Mouse (Mus musculus) kidney, embryonic 15.5 days (tissue): ENCODE results near the gene Nav2. TPM values are rescaled to one million over a fixed set of nuclear protein-coding genes. Genes with fewer than 3 reads are reported as not detected.

Experiments used
- ATAC-seq: fragments of 200-750 bp; cut with Nextera tagmentation; replicated peaks from 2 replicates; pipeline ENCODE4 v1.8.0; 2017; ENCODE audit warnings: moderate TSS enrichment; ENCODE audit not compliant: low FRiP score
- H3K27ac ChIP-seq: fragments of 300-500 bp; sonication (generic); 2 replicates; pipeline ENCODE4 v1.5.1; 2015; ENCODE audit warnings: mild to moderate bottlenecking, inconsistent platforms
- H3K27me3 ChIP-seq: fragments of 300-500 bp; sonication (generic); 2 replicates; pipeline ENCODE4 v1.6.1; 2015; ENCODE audit warnings: inconsistent platforms
- H3K36me3 ChIP-seq: fragments of 300-500 bp; sonication (generic); 2 replicates; pipeline ENCODE4 v1.6.1; 2015; ENCODE audit warnings: inconsistent platforms
- H3K4me1 ChIP-seq: fragments of 300-500 bp; sonication (generic); 2 replicates; pipeline ENCODE4 v1.6.1; 2015; ENCODE audit warnings: inconsistent platforms
- H3K4me2 ChIP-seq: fragments of 300-500 bp; sonication (generic); 2 replicates; pipeline ENCODE4 v1.6.1; 2015; ENCODE audit warnings: moderate library complexity, mild to moderate bottlenecking, inconsistent platforms
- H3K4me3 ChIP-seq: fragments of 300-500 bp; sonication (generic); replicated peaks from 2 replicates; pipeline ENCODE4 v1.5.1; 2015; ENCODE audit warnings: mild to moderate bottlenecking, inconsistent platforms
- H3K9ac ChIP-seq: fragments of 300-500 bp; sonication (generic); 2 replicates; pipeline ENCODE4 v1.6.1; 2015; ENCODE audit warnings: mild to moderate bottlenecking, inconsistent platforms
- H3K9me3 ChIP-seq: fragments of 300-500 bp; sonication (generic); replicated peaks from 2 replicates; pipeline ENCODE4 v1.6.1; 2016; ENCODE audit warnings: inconsistent platforms
- WGBS: fragments of 180-500 bp; shearing (Covaris S2); methylation state at CpG from one replicate; pipeline ENCODE4 v1.1.7; 2015; ENCODE audit warnings: mixed read lengths; 5-methylcytosine and 5-hydroxymethylcytosine counted together
- polyA plus RNA-seq: library from polyadenylated mRNA; unstranded; fragments of >200 nt; fragmentation: Nextera tagmentation; extraction: Ambion mirVana; gene quantifications from 2 replicates; pipeline ENCODE4 v1.2.1, GENCODE M21; 2015

Nav2 gene
- polyA plus RNA-seq, 1 experiment from 2014 or later = 28.8 TPM

- H3K4me2 ChIP-seq = no peak overlapping the region
- 0 out of 2 replicates have a peak, but pooled peaks have one; percentile 31 for ATAC-seq
- H3K9me3 ChIP-seq = no peaks in the 10 kb centered on the region
- no peak overlapping the region for H3K4me3 ChIP-seq
- no peak overlapping the region for H3K9ac ChIP-seq
- no peak overlapping the region for H3K27ac ChIP-seq
- H3K27me3 ChIP-seq = peaks cover 10% of the 10 kb centered on the region
- H3K36me3 ChIP-seq = no peaks in the 10 kb centered on the region
- H3K4me1 ChIP-seq = peaks cover 20% of the 10 kb centered on the region
- WGBS = 76% methylated on average over 5 of the region's 5 CpGs
Measured at GRCm38 (mm10) chr7:49017794-49018193, 109.3 kb downstream of the Nav2 start.

GRCm38 (mm10) chr7:49018478-49018914 is 110.0 kb downstream of the Nav2 start:
- H3K36me3 ChIP-seq = no peaks in the 10 kb centered on the region
- no peaks in the 10 kb centered on the region for H3K9me3 ChIP-seq
- peaks cover 7% of the 10 kb centered on the region; the same call in 1 of the 2 replicates for H3K27me3 ChIP-seq
- H3K4me3 ChIP-seq = no peak overlapping the region
- 46% methylated on average over 7 of the region's 7 CpGs for WGBS
- H3K4me1 ChIP-seq = peaks cover 14% of the 10 kb centered on the region
- no peak overlapping the region for H3K27ac ChIP-seq
- no peak overlapping the region for H3K9ac ChIP-seq
- no peak overlapping the region for H3K4me2 ChIP-seq
- no peak for ATAC-seq

- Histone ChIP-seq H3K27ac (no peak overlapping the region), H3K36me3 (no peaks in the 10 kb centered on the region), H3K9ac (no peak overlapping the region), H3K27me3 (no peaks in the 10 kb centered on the region), H3K4me2 (no peak overlapping the region), H3K4me1 (no peaks in the 10 kb centered on the region), H3K9me3 (no peaks in the 10 kb centered on the region), H3K4me3 (no peak overlapping the region)
- no peak for ATAC-seq
- WGBS = 76% methylated on average over 8 of the region's 8 CpGs
Measured at GRCm38 (mm10) chr7:49025026-49025815, 116.7 kb downstream of the Nav2 start.

GRCm38 (mm10) chr7:49025991-49026390 is 117.5 kb downstream of the Nav2 start:
- ATAC-seq = no peak
- no peaks in the 10 kb centered on the region for H3K9me3 ChIP-seq
- H3K9ac ChIP-seq = no peak overlapping the region
- no peaks in the 10 kb centered on the region for H3K4me1 ChIP-seq
- H3K4me3 ChIP-seq = no peak overlapping the region
- 89% methylated on average over 3 of the region's 3 CpGs for WGBS
- H3K36me3 ChIP-seq = no peaks in the 10 kb centered on the region
- H3K4me2 ChIP-seq = no peak overlapping the region
- no peak overlapping the region for H3K27ac ChIP-seq
- no peaks in the 10 kb centered on the region for H3K27me3 ChIP-seq

GRCm38 (mm10) chr7:49026466-49026865 is 118.0 kb downstream of the Nav2 start:
- H3K9me3 ChIP-seq = no peaks in the 10 kb centered on the region
- H3K27me3 ChIP-seq = no peaks in the 10 kb centered on the region
- H3K9ac ChIP-seq = no peak overlapping the region
- H3K36me3 ChIP-seq = no peaks in the 10 kb centered on the region
- no peak overlapping the region for H3K27ac ChIP-seq
- no peak for ATAC-seq
- no peaks in the 10 kb centered on the region for H3K4me1 ChIP-seq
- H3K4me3 ChIP-seq = no peak overlapping the region
- WGBS = 79% methylated on average over 5 of the region's 5 CpGs
- H3K4me2 ChIP-seq = no peak overlapping the region

- Histone ChIP-seq H3K9me3 (no peaks in the 10 kb centered on the region), H3K9ac (no peak overlapping the region), H3K27me3 (no peaks in the 10 kb centered on the region), H3K4me1 (peaks cover 7% of the 10 kb centered on the region), H3K27ac (no peak overlapping the region), H3K4me3 (no peak overlapping the region), H3K4me2 (no peak overlapping the region), H3K36me3 (no peaks in the 10 kb centered on the region)
- WGBS = 40% methylated on average over 10 of the region's 10 CpGs
- no peak for ATAC-seq
Measured at GRCm38 (mm10) chr7:49029282-49030012, 120.9 kb downstream of the Nav2 start.

- 0 out of 2 replicates have a peak, but pooled peaks have one; percentile 40 for ATAC-seq
- H3K9me3 ChIP-seq = no peaks in the 10 kb centered on the region
- no peak overlapping the region for H3K27ac ChIP-seq
- H3K4me3 ChIP-seq = no peak overlapping the region
- peaks cover 7% of the 10 kb centered on the region for H3K4me1 ChIP-seq
- no peaks in the 10 kb centered on the region for H3K36me3 ChIP-seq
- H3K4me2 ChIP-seq = no peak overlapping the region
- H3K27me3 ChIP-seq = no peaks in the 10 kb centered on the region
- no peak overlapping the region for H3K9ac ChIP-seq
- 62% methylated on average over 4 of the region's 4 CpGs for WGBS
Measured at GRCm38 (mm10) chr7:49032216-49032615, 123.7 kb downstream of the Nav2 start.

- Histone ChIP-seq H3K9ac (no peak overlapping the region), H3K27ac (no peak overlapping the region), H3K4me1 (peaks cover 7% of the 10 kb centered on the region), H3K9me3 (no peaks in the 10 kb centered on the region), H3K4me3 (no peak overlapping the region), H3K4me2 (no peak overlapping the region), H3K27me3 (no peaks in the 10 kb centered on the region), H3K36me3 (no peaks in the 10 kb centered on the region)
- ATAC-seq = no peak
- WGBS = 81% methylated on average over 2 of the region's 2 CpGs
Measured at GRCm38 (mm10) chr7:49034253-49034652, 125.7 kb downstream of the Nav2 start.

- Histone ChIP-seq H3K27me3 (no peaks in the 10 kb centered on the region), H3K27ac (no peak overlapping the region), H3K9ac (no peak overlapping the region), H3K4me1 (no peaks in the 10 kb centered on the region; the same call in 1 of the 2 replicates), H3K9me3 (no peaks in the 10 kb centered on the region), H3K4me3 (no peak overlapping the region), H3K4me2 (no peak overlapping the region), H3K36me3 (no peaks in the 10 kb centered on the region)
- ATAC-seq = no peak
- WGBS = 60% methylated on average over 8 of the region's 8 CpGs
Measured at GRCm38 (mm10) chr7:49040163-49040562, 131.6 kb downstream of the Nav2 start.

GRCm38 (mm10) chr7:49041334-49042070 is 133.0 kb downstream of the Nav2 start:
- H3K27me3 ChIP-seq = no peaks in the 10 kb centered on the region
- no peaks in the 10 kb centered on the region for H3K36me3 ChIP-seq
- H3K9me3 ChIP-seq = no peaks in the 10 kb centered on the region
- no peak for ATAC-seq
- no peak overlapping the region for H3K4me2 ChIP-seq
- WGBS = 59% methylated on average over 4 of the region's 4 CpGs
- H3K4me1 ChIP-seq = peaks cover 5% of the 10 kb centered on the region
- no peak overlapping the region for H3K9ac ChIP-seq
- H3K4me3 ChIP-seq = no peak overlapping the region
- H3K27ac ChIP-seq = no peak overlapping the region

- Histone ChIP-seq H3K9ac (no peak overlapping the region), H3K9me3 (no peaks in the 10 kb centered on the region), H3K4me2 (no peak overlapping the region), H3K4me1 (peaks cover 17% of the 10 kb centered on the region), H3K27me3 (0 out of 2 replicates have a peak, but pooled peaks cover 2% of the 10 kb centered on the region), H3K36me3 (no peaks in the 10 kb centered on the region), H3K4me3 (no peak overlapping the region), H3K27ac (peak overlapping the region; percentile 59)
- WGBS = 54% methylated on average over 6 of the region's 6 CpGs
- peak; percentile 71 for ATAC-seq
Measured at GRCm38 (mm10) chr7:49045499-49046346, 137.2 kb downstream of the Nav2 start.
